Mouse (Mus musculus) induced T-regulatory cell, adult 2 months (primary cell): ENCODE data around the gene Zfp746.
A peak's percentile ranks its signal among the peaks of the same experiment; 100 is the strongest.

Source experiments
- DNase-seq: peaks from one replicate; pipeline ENCODE4 v3.0.0-alpha.2; 2012; ENCODE audit warnings: low read depth

Gene Zfp746

GRCm38 (mm10) chr6:48047114-48047449 lies 39.3 kb downstream of the Zfp746 start:
- DNase-seq: no peak

DNA sequence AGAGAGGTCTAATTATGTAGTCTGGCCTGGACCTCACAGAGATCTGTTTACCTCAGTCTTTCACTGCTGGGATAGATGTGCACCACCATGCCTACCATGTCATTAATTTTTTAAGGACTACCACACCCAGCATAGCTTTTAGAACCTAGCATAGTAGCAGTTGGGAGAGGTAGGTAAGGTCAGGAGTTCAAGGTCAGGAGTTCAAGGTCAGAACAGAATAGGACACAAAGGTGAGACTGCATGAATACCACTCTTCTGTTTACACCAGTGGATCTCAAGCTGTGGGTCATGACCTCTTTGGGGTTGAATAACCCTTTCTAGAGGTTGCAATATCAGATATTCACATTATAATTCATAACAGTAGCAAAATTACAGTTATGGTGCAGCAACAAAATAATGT lies 53.7 kb downstream of the Zfp746 start:
- no peak for DNase-seq

- DNase-seq: no peak
These were observed 60.3 kb downstream of the Zfp746 start for GRCm38 (mm10) chr6:48025905-48026660.

DNA sequence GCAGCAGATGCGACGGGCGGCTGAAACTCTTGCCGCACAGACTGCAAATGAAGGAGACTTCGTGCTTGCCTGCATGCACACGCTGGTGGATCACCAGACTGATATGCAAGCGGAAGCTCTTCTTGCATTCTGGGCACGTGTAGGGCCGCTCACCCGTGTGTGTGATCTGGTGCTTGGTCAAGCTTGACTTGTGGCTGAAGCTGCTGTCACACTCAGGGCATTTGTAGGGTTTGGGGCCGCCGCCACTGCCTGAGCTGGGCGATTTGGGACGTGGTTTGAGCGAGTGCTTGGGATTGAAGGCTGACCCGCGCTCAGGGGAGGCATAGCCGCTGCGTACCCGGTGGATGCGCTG lies 61.4 kb downstream of the Zfp746 start:
- DNase-seq: no peak

- no peak for DNase-seq
These were observed 61.9 kb downstream of the Zfp746 start for GRCm38 (mm10) chr6:48024330-48024993.

DNA sequence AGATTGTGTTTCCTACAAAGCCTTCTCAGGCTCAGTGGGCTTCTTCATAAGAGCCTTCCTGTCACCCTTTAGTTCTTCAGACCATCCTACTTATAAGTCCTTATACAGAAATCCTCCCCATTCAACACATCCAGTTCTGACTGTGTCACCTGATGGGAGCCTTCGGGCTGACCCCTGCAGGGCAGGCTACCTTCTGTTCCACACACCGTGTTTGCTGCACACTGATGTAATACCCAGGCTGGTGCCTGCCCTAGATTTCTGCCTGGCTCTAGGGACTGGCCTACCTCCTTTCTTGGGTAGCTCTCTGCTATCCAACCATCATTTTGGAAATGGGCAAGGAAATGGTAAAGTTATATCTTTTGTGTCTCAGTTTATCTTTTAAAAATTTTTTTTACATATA lies 63.7 kb downstream of the Zfp746 start:
- DNase-seq: no peak

DNA sequence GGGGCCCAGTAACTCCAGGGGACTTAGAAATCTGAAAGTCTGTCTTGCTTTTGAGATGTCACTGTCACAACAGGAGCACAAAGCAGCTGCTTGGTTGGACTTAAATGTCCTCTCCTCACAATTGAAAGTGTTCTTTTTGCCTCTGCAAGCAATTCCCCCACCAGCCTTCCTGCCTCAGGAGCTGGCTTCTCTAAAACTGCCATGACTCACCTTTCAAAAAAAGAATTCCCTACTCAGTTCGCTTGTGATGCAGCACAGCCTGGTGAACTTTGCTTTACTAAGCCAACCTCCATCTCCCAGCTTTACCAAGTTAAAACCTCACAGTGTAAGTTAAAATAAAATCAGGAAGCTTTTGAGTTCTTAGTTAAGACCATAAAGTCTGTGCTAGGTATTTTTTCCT lies 64.7 kb downstream of the Zfp746 start:
- no peak for DNase-seq

GRCm38 (mm10) chr6:48020006-48020405 lies 66.4 kb downstream of the Zfp746 start:
- no peak for DNase-seq

DNA sequence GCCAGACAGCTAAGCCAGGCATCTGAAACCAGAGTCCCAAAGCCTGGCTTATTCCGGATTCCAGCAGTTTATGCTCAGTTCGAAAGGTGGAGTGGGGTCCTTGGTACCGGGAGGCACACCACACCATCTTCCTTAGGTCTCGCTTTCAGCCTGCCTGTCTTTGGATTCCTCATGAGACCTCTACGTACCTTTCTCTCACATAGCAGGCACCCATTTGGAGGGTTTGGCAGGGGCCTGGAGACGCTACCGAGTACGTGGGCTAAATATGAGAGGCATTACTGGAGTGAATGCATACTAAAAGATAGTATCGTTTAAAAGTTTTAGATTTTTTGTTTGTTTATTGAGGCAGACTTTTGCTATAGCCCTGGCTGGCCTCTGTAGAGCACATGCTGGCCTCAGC lies 69.6 kb downstream of the Zfp746 start:
- no peak for DNase-seq

DNA sequence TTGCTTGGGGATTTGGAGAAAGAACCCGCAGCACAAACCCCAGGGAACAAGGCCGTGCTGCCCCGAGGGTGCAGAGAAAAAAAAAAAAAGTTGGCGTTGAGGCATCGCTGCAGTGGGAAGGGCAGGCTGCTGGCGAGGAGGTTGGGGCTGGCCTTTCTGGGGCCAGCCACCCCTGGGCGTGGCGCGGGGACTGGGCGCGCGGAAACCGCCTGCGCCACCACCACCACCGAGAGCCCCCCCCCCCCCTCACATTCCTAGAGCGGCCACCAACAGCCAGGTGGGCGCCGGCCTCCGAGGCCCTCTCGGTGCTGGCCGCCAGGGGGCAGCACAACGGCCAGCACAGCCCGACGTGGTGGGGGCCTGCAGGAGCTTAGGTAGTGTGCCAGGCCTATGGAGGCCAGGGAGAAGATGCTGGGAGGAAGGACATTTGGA lies 70.3 kb downstream of the Zfp746 start:
- peak; percentile 75 for DNase-seq
